Mouse (Mus musculus) liver, embryonic 16.5 days (tissue): ENCODE results near the gene Trim66. TPM values are rescaled to one million over a fixed set of nuclear protein-coding genes. Genes with fewer than 3 reads are reported as not detected.

Source experiments
- ATAC-seq: fragments of 200-750 bp; cut with Nextera tagmentation; 2 replicates; pipeline ENCODE4 v1.8.0; 2017; ENCODE audit warnings: low read depth, mild to moderate bottlenecking, moderate number of reproducible peaks, moderate library complexity
- H3K27ac ChIP-seq: fragments of 300-500 bp; sonication (generic); 2 replicates; pipeline ENCODE4 v1.5.1; 2014; ENCODE audit warnings: mild to moderate bottlenecking, low read length
- H3K27me3 ChIP-seq: fragments of 300-500 bp; sonication (generic); 2 replicates; pipeline ENCODE4 v1.6.1; 2014; ENCODE audit warnings: low read depth, low read length, mixed read lengths; ENCODE audit not compliant: control insufficient read depth, insufficient read depth
- H3K36me3 ChIP-seq: fragments of 300-500 bp; sonication (generic); 2 replicates; pipeline ENCODE4 v1.6.1; 2014; ENCODE audit warnings: mild to moderate bottlenecking; ENCODE audit not compliant: control insufficient read depth, insufficient read depth
- H3K4me1 ChIP-seq: fragments of 300-500 bp; sonication (generic); 2 replicates; pipeline ENCODE4 v1.6.1; 2014; ENCODE audit warnings: low read depth, low read length, mixed read lengths; ENCODE audit not compliant: control insufficient read depth
- H3K4me2 ChIP-seq: fragments of 300-500 bp; sonication (generic); 2 replicates; pipeline ENCODE4 v1.6.1; 2014; ENCODE audit warnings: low read depth, low read length, mixed read lengths
- H3K4me3 ChIP-seq: fragments of 300-500 bp; sonication (generic); 2 replicates; pipeline ENCODE4 v1.5.1; 2014; ENCODE audit warnings: low read depth, mild to moderate bottlenecking, low read length
- H3K9ac ChIP-seq: fragments of 300-500 bp; sonication (generic); 2 replicates; pipeline ENCODE4 v1.6.1; 2014; ENCODE audit warnings: low read depth, low read length
- H3K9me3 ChIP-seq: fragments of 300-500 bp; sonication (generic); replicated peaks from 2 replicates; pipeline ENCODE4 v1.6.1; 2016; ENCODE audit warnings: low read length; ENCODE audit not compliant: control insufficient read depth
- WGBS: fragments of 180-500 bp; shearing (Covaris S2); extraction: QIAGEN DNeasy Blood & Tissue Kit; methylation state at CpG from one replicate; pipeline ENCODE4 v1.1.7; 2014; ENCODE audit not compliant: insufficient replicate concordance; 5-methylcytosine and 5-hydroxymethylcytosine counted together
- polyA plus RNA-seq: library from polyadenylated mRNA; unstranded; fragments of >200 nt; fragmentation: Nextera tagmentation; extraction: Ambion mirVana; gene quantifications from 2 replicates; pipeline ENCODE4 v1.2.1, GENCODE M21; 2015

The Trim66 gene
- polyA plus RNA-seq, 1 experiment from 2014 or later: 0.04 TPM

GRCm38 (mm10) chr7:109534921-109535320 is 27.0 kb upstream of the Trim66 start:
- Histone ChIP-seq H3K36me3 (peaks cover 4% of the 10 kb centered on the region), H3K4me1 (no peaks in the 10 kb centered on the region), H3K9ac (no peak overlapping the region), H3K9me3 (no peaks in the 10 kb centered on the region), H3K27ac (no peak overlapping the region), H3K4me2 (no peak overlapping the region), H3K4me3 (no peak overlapping the region), H3K27me3 (no peaks in the 10 kb centered on the region)
- no peak for ATAC-seq
- WGBS: 70% methylated on average over 3 of the region's 3 CpGs

DNA sequence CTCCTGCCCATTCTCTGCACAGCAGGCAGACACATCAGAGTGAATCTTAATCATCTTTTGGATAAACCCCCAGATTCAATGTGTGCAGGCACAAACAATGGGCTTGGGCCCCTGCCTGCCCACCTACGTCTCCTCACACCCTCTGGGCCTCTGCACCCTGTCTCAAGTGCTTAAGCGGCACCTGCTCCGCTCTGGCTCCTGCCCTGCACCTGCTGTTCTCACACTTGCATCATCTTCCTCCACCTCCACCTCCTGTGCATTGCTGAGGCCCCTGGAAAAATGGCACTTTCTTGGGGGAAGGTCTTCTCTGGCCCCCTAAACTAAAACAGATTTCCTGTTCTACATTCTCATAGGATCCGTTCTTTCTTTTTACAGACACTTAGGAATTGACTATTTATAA is 26.0 kb upstream of the Trim66 start:
- Histone ChIP-seq H3K9ac (no peak overlapping the region), H3K9me3 (no peaks in the 10 kb centered on the region), H3K4me3 (no peak overlapping the region), H3K27me3 (no peaks in the 10 kb centered on the region), H3K36me3 (peaks cover 4% of the 10 kb centered on the region), H3K27ac (no peak overlapping the region), H3K4me1 (no peaks in the 10 kb centered on the region), H3K4me2 (no peak overlapping the region)
- no peak for ATAC-seq
- 75% methylated on average over 4 of the region's 4 CpGs for WGBS

- no peak for ATAC-seq
- H3K4me3 ChIP-seq: no peak overlapping the region
- 65% methylated on average over 4 of the region's 4 CpGs for WGBS
- H3K27ac ChIP-seq: no peak overlapping the region
- H3K9ac ChIP-seq: no peak overlapping the region
- no peaks in the 10 kb centered on the region for H3K4me1 ChIP-seq
- no peaks in the 10 kb centered on the region for H3K9me3 ChIP-seq
- H3K36me3 ChIP-seq: peaks cover 4% of the 10 kb centered on the region
- no peaks in the 10 kb centered on the region for H3K27me3 ChIP-seq
- H3K4me2 ChIP-seq: no peak overlapping the region
Observed at GRCm38 (mm10) chr7:109533129-109533528, 25.2 kb upstream of the Trim66 start.

DNA sequence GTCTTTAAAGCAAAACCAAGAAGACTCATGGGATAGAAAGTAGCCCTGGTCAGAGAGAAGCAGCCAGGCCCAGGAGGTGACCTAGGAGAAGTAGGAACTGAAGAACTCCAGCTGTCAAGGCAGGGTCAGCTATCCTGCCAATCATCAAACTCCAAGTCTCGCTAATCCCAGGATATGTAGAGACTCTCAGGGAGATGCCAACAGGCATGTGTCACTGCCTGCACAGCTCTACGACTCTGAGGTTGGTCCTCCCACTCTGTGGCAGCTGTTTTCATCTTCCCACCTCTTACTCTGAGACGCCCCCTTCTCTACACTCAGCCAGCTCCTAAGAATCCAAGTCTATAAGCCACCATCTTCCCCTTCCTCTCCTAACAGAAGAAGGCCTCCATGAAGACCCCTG is 24.8 kb upstream of the Trim66 start:
- no peaks in the 10 kb centered on the region for H3K4me1 ChIP-seq
- no peak overlapping the region for H3K4me2 ChIP-seq
- WGBS: 56% methylated on average over 3 of the region's 3 CpGs
- no peaks in the 10 kb centered on the region for H3K9me3 ChIP-seq
- no peak for ATAC-seq
- H3K27me3 ChIP-seq: no peaks in the 10 kb centered on the region
- no peak overlapping the region for H3K4me3 ChIP-seq
- H3K36me3 ChIP-seq: peaks cover 4% of the 10 kb centered on the region
- no peak overlapping the region for H3K27ac ChIP-seq
- no peak overlapping the region for H3K9ac ChIP-seq

- WGBS: 38% methylated on average over 5 of the region's 5 CpGs
- Histone ChIP-seq H3K27ac (no peak overlapping the region), H3K36me3 (peaks cover 4% of the 10 kb centered on the region), H3K4me3 (no peak overlapping the region), H3K9ac (no peak overlapping the region), H3K27me3 (no peaks in the 10 kb centered on the region), H3K4me2 (no peak overlapping the region), H3K9me3 (no peaks in the 10 kb centered on the region), H3K4me1 (no peaks in the 10 kb centered on the region)
- peak; percentile 28; the same call in 1 of the 2 replicates for ATAC-seq
Observed at GRCm38 (mm10) chr7:109531501-109531900, 23.6 kb upstream of the Trim66 start.

DNA sequence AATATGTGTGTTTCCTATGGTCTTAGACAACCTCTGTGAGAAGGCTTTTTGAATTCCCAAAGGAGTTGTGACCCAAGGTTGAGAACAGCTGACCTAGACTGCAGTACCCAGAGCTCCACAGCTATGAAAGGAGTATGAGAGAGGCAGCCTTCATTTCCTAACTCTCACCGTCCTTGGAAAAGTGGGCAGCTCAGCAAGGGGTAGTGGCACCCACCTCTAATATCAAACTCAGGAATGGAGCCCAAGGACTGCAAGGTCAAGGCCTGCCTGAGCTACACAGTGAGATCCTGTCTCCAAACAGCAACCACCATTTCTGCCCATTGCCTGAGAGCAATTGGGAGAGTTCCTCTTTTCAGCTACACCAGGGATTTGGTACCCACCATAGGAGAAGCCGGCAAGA is 21.8 kb upstream of the Trim66 start:
- Histone ChIP-seq H3K36me3 (peaks cover 9% of the 10 kb centered on the region), H3K27ac (no peak overlapping the region), H3K9ac (no peak overlapping the region), H3K4me3 (no peak overlapping the region), H3K4me2 (no peak overlapping the region), H3K27me3 (no peaks in the 10 kb centered on the region), H3K9me3 (no peaks in the 10 kb centered on the region), H3K4me1 (no peaks in the 10 kb centered on the region)
- 43% methylated on average over 2 of the region's 2 CpGs for WGBS
- no peak for ATAC-seq

GRCm38 (mm10) chr7:109528356-109528755 is 20.4 kb upstream of the Trim66 start:
- H3K36me3 ChIP-seq: peaks cover 17% of the 10 kb centered on the region

DNA sequence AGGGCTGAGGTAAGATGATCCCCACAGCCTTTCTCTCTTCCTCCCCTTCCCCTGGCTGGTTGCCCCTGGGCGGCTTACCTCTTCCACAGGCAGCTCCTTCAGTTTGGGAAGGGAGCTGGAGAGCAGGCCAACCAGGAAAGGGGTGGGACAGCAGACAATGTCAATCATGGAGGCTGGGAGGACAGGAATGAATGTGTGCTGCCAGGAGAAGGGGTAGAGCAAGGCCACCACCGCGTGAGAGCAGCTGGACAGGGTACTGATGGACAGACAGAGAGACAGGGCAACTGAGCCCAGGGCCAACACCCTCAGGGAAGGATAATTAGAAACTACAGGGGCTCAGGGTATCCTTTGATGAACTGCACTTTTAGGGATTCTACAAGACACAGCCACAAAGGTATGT is 19.6 kb upstream of the Trim66 start:
- 75% methylated on average over 3 of the region's 3 CpGs for WGBS
- Histone ChIP-seq H3K9ac (no peak overlapping the region), H3K27ac (no peak overlapping the region), H3K4me2 (no peak overlapping the region), H3K9me3 (no peaks in the 10 kb centered on the region), H3K4me1 (no peaks in the 10 kb centered on the region), H3K36me3 (peaks cover 24% of the 10 kb centered on the region), H3K27me3 (no peaks in the 10 kb centered on the region), H3K4me3 (no peak overlapping the region)
- no peak for ATAC-seq

More at GRCm38 (mm10) chr7:109528356-109528755, 20.4 kb upstream of the Trim66 start:
- no peak overlapping the region for H3K4me3 ChIP-seq
- no peak overlapping the region for H3K9ac ChIP-seq
- H3K4me1 ChIP-seq: no peaks in the 10 kb centered on the region
- no peak overlapping the region for H3K4me2 ChIP-seq
- no peaks in the 10 kb centered on the region for H3K27me3 ChIP-seq
- H3K9me3 ChIP-seq: no peaks in the 10 kb centered on the region
- ATAC-seq: no peak
- 22% methylated on average over 3 of the region's 3 CpGs for whole genome bisulfite sequencing
- no peak overlapping the region for H3K27ac ChIP-seq

GRCm38 (mm10) chr7:109525740-109526663 is 18.1 kb upstream of the Trim66 start:
- Histone ChIP-seq H3K27ac (peak overlapping the region; percentile 16; the same call in 1 of the 2 replicates), H3K27me3 (no peaks in the 10 kb centered on the region), H3K36me3 (peaks cover 38% of the 10 kb centered on the region), H3K4me2 (no peak overlapping the region), H3K9me3 (no peaks in the 10 kb centered on the region), H3K4me1 (peaks cover 9% of the 10 kb centered on the region), H3K9ac (no peak overlapping the region), H3K4me3 (no peak overlapping the region)
- 67% methylated on average over 16 of the region's 16 CpGs for WGBS
- peak; percentile 28 for ATAC-seq
